Mouse (Mus musculus): ENCODE measurements around the gene Epdr1. TPM values are rescaled to one million over a fixed set of nuclear protein-coding genes. Genes with fewer than 3 reads are reported as not detected.

Gene Epdr1
- polyA plus RNA-seq (2012; rRNA removed), result 22.1 and 25.4 TPM in 2 replicates

DNA sequence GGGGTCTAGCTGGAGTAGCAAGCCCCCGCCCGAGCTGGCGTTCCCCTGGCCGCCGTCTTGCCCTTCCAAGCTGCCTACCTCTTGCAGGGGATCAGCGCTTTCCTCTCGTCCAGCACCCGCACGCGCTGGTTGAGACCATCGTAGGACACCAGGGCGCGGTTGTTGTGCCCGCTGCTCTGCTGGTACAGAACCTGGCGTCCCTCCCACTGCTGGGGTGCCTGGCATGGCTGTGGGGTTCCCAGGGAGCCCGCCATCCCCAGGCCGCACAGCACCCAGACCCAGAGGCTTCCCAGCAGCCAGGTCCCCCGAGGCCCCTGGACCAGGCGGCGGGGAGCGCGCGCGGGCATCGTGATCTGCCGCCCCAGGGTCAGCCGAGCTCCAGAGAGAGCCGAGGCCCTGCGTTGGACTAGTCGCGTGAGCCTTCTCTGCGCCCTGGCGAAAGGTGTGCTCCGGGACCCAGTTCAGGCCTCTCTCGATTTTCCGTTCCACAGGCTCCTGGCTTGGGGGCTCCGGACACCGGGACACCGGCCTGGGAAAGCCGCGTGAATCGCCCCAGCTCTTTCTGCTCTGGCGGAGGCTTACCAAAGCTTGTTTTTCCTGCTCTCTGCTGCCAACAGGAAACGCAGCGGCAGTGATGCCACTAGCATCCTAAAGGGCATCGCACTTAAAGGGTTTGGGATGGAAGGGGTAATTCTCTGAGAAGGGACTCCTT, at the start of gene Epdr1:
Gene Epdr1, minus strand, starts transcription at position 712 of the 712 bp plus-strand sequence.

DNA sequence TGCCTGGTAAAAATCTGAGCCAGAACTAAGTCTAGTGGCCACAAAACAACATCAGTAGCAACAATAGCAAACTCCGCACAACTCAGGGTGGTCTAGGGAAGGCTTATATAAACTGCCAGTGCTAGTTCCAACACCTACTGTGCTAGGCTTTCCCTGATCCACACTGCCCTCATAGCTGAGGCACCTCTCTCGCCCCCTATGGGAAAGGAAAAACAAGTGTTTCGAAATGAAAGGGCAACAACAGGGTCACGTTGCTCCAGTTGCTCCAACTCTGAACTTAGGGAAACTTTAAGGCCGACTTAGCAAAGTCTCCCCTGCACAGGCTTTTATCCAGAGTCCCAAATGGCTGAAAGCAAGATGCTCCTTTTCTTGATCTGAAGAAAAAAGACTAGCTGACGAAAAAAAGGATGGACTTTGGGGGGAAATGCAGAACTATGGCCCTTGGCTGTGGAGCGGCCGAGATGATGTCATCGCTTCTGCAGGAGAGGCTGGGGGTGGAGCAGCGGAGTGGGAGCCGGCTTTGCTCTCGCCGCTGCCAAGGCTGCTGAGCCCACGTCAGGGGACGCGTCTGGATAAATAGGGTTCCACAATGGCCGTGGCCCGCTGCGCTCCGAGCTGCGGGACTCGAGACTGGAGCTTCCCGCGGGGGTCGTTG, 3.0 kb upstream of the Epdr1 start, which contains the start of gene Sfrp4:
Gene Sfrp4, plus strand, starts transcription at position 532 of the 655 bp plus-strand sequence.

Other genes starting within 250 kb of the Epdr1 start
- 136 and 137 TPM in 2 replicates for gene Stard3nl, start 224.1 kb downstream of the Epdr1 start, polyA plus RNA-seq (2012; rRNA removed)
- 2.6 and 3.9 TPM in 2 replicates for gene Sfrp4, start 3.2 kb upstream of the Epdr1 start, polyA plus RNA-seq (2012; rRNA removed)
- gene Nme8, start 77.9 kb upstream of the Epdr1 start, polyA plus RNA-seq (2012; rRNA removed), result 0.13 TPM in 1 of 2 replicates, not detected in the other
- gene Gpr141, start 204.3 kb upstream of the Epdr1 start, polyA plus RNA-seq (2012; rRNA removed), result 0.11 and 0.12 TPM in 2 replicates

Data from central nervous system, embryonic 18 days (tissue).